Mouse (Mus musculus) CH12.LX (cell line): ENCODE results near the gene Etfdh. TPM values are rescaled to one million over a fixed set of nuclear protein-coding genes. Genes with fewer than 3 reads are reported as not detected.

Experiments used
- DNase-seq: peaks from one replicate; pipeline ENCODE4 v3.0.0-alpha.2; 2013; ENCODE audit errors: extremely low read depth
- H3K27ac ChIP-seq: 2 replicates; pipeline ENCODE4 v1.5.1; 2012; ENCODE audit warnings: low read depth, mild to moderate bottlenecking, control low read depth, moderate library complexity; ENCODE audit not compliant: insufficient read depth
- H3K27me3 ChIP-seq: replicated peaks from 2 replicates; pipeline ENCODE3; 2012; ENCODE audit warnings: inconsistent platforms
- H3K36me3 ChIP-seq, 2 experiments: replicated peaks in 1 of 2; 2 replicates each; pipeline versions ENCODE3 to v1.6.1; 2012; ENCODE audit warnings: inconsistent platforms in 1 of 2, low read length in 1 of 2, mild to moderate bottlenecking in 1 of 2, mixed read lengths in 1 of 2, moderate library complexity in 1 of 2; ENCODE audit not compliant: control insufficient read depth in 1 of 2, insufficient read depth in 1 of 2
- H3K4me1 ChIP-seq, 2 experiments: 2 replicates each; pipeline ENCODE4 v1.6.1; 2012; ENCODE audit warnings: inconsistent platforms in 1 of 2, moderate library complexity in 1 of 2; ENCODE audit not compliant: insufficient read depth in 2 of 2, control insufficient read depth in 1 of 2
- H3K4me2 ChIP-seq: 2 replicates; pipeline ENCODE4 v1.6.1; 2012; ENCODE audit warnings: low read depth, mild to moderate bottlenecking, control low read depth; ENCODE audit not compliant: poor library complexity, insufficient read depth, severe bottlenecking
- H3K4me3 ChIP-seq, 3 experiments: fragments of 150-350 bp in 1 of 3; sonication (generic) in 1 of 3; replicated peaks in 1 of 3; 2 replicates each; pipeline versions ENCODE3 to v1.5.1; 2011 to 2012; ENCODE audit warnings: low read depth in 2 of 3, low read length in 2 of 3, mild to moderate bottlenecking in 2 of 3, moderate library complexity in 2 of 3, control low read depth in 1 of 3, improper control_type of control experiment in 1 of 3, inconsistent platforms in 1 of 3, mixed read lengths in 1 of 3; ENCODE audit not compliant: poor library complexity in 1 of 3
- H3K79me2 ChIP-seq: replicated peaks from 2 replicates; pipeline ENCODE4 v1.6.1; 2012; ENCODE audit warnings: mild to moderate bottlenecking, moderate library complexity; ENCODE audit not compliant: control insufficient read depth, poor library complexity, insufficient read depth, severe bottlenecking; ENCODE audit errors: extremely low read depth
- H3K9ac ChIP-seq: 2 replicates; pipeline ENCODE4 v1.6.1; 2012; ENCODE audit warnings: low read depth, mild to moderate bottlenecking, control low read depth, moderate library complexity; ENCODE audit not compliant: insufficient read depth
- H3K9me3 ChIP-seq: replicated peaks from 2 replicates; pipeline ENCODE3; 2012; ENCODE audit warnings: low read length, inconsistent platforms, mixed read lengths
- BHLHE40 ChIP-seq: IDR thresholded peaks from 2 replicates; pipeline ENCODE4 v1.6.1; 2011; ENCODE audit warnings: mild to moderate bottlenecking, low read depth, low read length, improper control_type of control experiment
- CTCF ChIP-seq, 2 experiments: IDR thresholded peaks in 1 of 2; conservative IDR thresholded peaks in 1 of 2; 2 replicates each; pipeline ENCODE4 v1.5.1; 2011 to 2012; ENCODE audit warnings: low read depth in 2 of 2, low read length in 2 of 2, improper control_type of control experiment in 1 of 2, inconsistent platforms in 1 of 2, mild to moderate bottlenecking in 1 of 2, moderate library complexity in 1 of 2
- E2F4 ChIP-seq: IDR thresholded peaks from 2 replicates; pipeline ENCODE4 v1.6.1; 2011; ENCODE audit warnings: low read depth, low read length, improper control_type of control experiment; ENCODE audit not compliant: insufficient replicate concordance
- EP300 ChIP-seq: IDR thresholded peaks from 2 replicates; pipeline ENCODE4 v1.6.1; 2011; ENCODE audit warnings: low read length, improper control_type of control experiment
- ETS1 ChIP-seq: conservative IDR thresholded peaks from 2 replicates; pipeline ENCODE4 v1.6.1; 2012; ENCODE audit warnings: low read depth, mild to moderate bottlenecking, inconsistent platforms, low read length, improper control_type of control experiment, moderate library complexity
- GABPA ChIP-seq: IDR thresholded peaks from 2 replicates; pipeline ENCODE4 v1.6.1; 2012; ENCODE audit warnings: low read depth, low read length, improper control_type of control experiment, inconsistent platforms; ENCODE audit not compliant: insufficient replicate concordance
- HCFC1 ChIP-seq: IDR thresholded peaks from 2 replicates; pipeline ENCODE4 v1.6.1; 2012; ENCODE audit warnings: low read depth, mild to moderate bottlenecking, inconsistent platforms, low read length, improper control_type of control experiment
- IRF4 ChIP-seq: IDR thresholded peaks from 2 replicates; pipeline ENCODE4 v1.6.1; 2014; ENCODE audit warnings: low read depth, mild to moderate bottlenecking, inconsistent platforms, low read length, improper control_type of control experiment
- JUND ChIP-seq: conservative IDR thresholded peaks from 2 replicates; pipeline ENCODE4 v1.6.1; 2011; ENCODE audit warnings: low read depth, low read length, improper control_type of control experiment
- MAX ChIP-seq: IDR thresholded peaks from 2 replicates; pipeline ENCODE4 v1.6.1; 2011; ENCODE audit warnings: low read length, improper control_type of control experiment
- MAZ ChIP-seq: IDR thresholded peaks from 2 replicates; pipeline ENCODE4 v1.6.1; 2012; ENCODE audit warnings: low read depth, mild to moderate bottlenecking, inconsistent platforms, low read length, improper control_type of control experiment, moderate library complexity
- MEF2A ChIP-seq: IDR thresholded peaks from 2 replicates; pipeline ENCODE4 v1.6.1; 2014; ENCODE audit warnings: low read depth, mild to moderate bottlenecking, inconsistent platforms, low read length, improper control_type of control experiment, borderline replicate concordance
- NRF1 ChIP-seq: IDR thresholded peaks from 2 replicates; pipeline ENCODE4 v1.6.1; 2014; ENCODE audit warnings: low read depth, mild to moderate bottlenecking, inconsistent platforms, low read length, improper control_type of control experiment, moderate library complexity
- POLR2AphosphoS2 ChIP-seq: IDR thresholded peaks from 2 replicates; pipeline ENCODE4 v1.6.1; 2011; ENCODE audit warnings: low read depth, low read length, improper control_type of control experiment
- RAD21 ChIP-seq: IDR thresholded peaks from 2 replicates; pipeline ENCODE4 v1.6.1; 2011; ENCODE audit warnings: low read depth, mild to moderate bottlenecking, low read length, improper control_type of control experiment, moderate library complexity
- RCOR1 ChIP-seq: conservative IDR thresholded peaks from 2 replicates; pipeline ENCODE4 v1.6.1; 2012; ENCODE audit warnings: low read depth, mild to moderate bottlenecking, inconsistent platforms, low read length, improper control_type of control experiment
- TBP ChIP-seq: conservative IDR thresholded peaks from 2 replicates; pipeline ENCODE4 v1.6.1; 2011; ENCODE audit warnings: low read depth, low read length, improper control_type of control experiment
- USF1 ChIP-seq: IDR thresholded peaks from 2 replicates; pipeline ENCODE4 v1.6.1; 2014; ENCODE audit warnings: low read depth, mild to moderate bottlenecking, inconsistent platforms, low read length, improper control_type of control experiment
- ZC3H11A ChIP-seq: IDR thresholded peaks from 2 replicates; pipeline ENCODE4 v1.6.1; 2012; ENCODE audit warnings: low read depth, mild to moderate bottlenecking, inconsistent platforms, low read length, improper control_type of control experiment
- ZMIZ1 ChIP-seq: IDR thresholded peaks from 2 replicates; pipeline ENCODE4 v1.6.1; 2012; ENCODE audit warnings: low read depth, mild to moderate bottlenecking, inconsistent platforms, low read length, improper control_type of control experiment
- dilution Hi-C: fragments of 300-500 bp; cut with MboI; formaldehyde crosslinking; loops from 2 replicates; pipeline ENCODE4 v1.14.3; 2020; ENCODE audit warnings: low sequenced_read_pairs; ENCODE audit not compliant: extremely low pct_unique_long_range_greater_than_20kb, extremely low pct_ligation_motif_present
- in situ Hi-C: fragments of 300-500 bp; cut with MboI; formaldehyde crosslinking; loops from 3 replicates; pipeline ENCODE4 v1.14.3; 2019; ENCODE audit warnings: low sequenced_read_pairs, low pct_ligation_motif_present, low pct_unique_long_range_greater_than_20kb, mixed read lengths
- polyA plus RNA-seq: library from polyadenylated mRNA; unstranded; fragments of >175 nt; gene quantifications from 2 replicates; pipeline ENCODE4 v1.2.1, GENCODE M21; 2012; ENCODE audit warnings: low read depth; ENCODE audit not compliant: insufficient read length
- total RNA-seq, 2 experiments: library from RNA; depleted of rRNA; stranded (reverse); fragments of 300-350 nt in 1 of 2; fragments of >200 nt in 1 of 2; gene quantifications; 2 replicates each; pipeline ENCODE4 v1.2.3; 2012 to 2014

Etfdh gene
- total and polyA plus RNA-seq, 3 experiments: 22.0 to 32.1 (median 22.4) TPM

- TF ChIP-seq RCOR1 (no peak), E2F4 (no peak), HCFC1 (peak; percentile 99), MEF2A (no peak; the same call in 1 of the 2 replicates), GABPA (peak; percentile 70; the same call in 1 of the 2 replicates), USF1 (peak; percentile 68), MAZ (no peak), TBP (peak; percentile 73; the same call in 1 of the 2 replicates), ZC3H11A (no peak), JUND (no peak), MAX (peak; percentile 11; the same call in 1 of the 2 replicates), EP300 (no peak), ZMIZ1 (peak; percentile 62; the same call in 1 of the 2 replicates), NRF1 (peak; percentile 97), POLR2AphosphoS2 (0 out of 2 replicates have a peak, but pooled peaks have one; percentile 48), BHLHE40 (no peak)
These were observed 512 bp downstream of the Etfdh start, which contains the start of gene 4930579G24Rik (continued) for GRCm38 (mm10) chr3:79628561-79629415.

DNA sequence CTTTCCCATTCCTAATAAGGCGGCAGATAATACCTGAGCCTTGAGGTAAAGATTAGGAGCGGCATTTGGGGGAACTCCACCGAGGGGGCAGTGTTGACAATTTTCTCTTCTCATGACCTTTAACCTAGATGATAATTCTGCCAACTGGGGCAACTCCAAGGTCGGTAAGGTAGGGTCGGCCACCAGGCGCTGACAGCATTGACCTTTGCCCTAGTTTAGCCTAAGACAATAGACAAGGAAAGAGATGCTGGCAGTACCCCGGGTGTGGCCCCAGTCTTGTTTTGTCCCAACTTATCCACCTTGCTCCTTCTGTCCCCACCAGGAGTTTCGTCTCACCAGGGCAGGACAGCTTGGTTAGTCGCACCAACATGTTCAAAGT lies 1.1 kb downstream of the Etfdh start:
- TF ChIP-seq NRF1: no peak
- TF ChIP-seq IRF4: no peak
- no peak for TF ChIP-seq POLR2AphosphoS2
- TF ChIP-seq RAD21: no peak
- TF ChIP-seq GABPA: no peak
- TF ChIP-seq CTCF (conservative IDR thresholded peaks at IDR 0.05 in 1 of 2, IDR thresholded peaks at IDR 0.05 in 1 of 2; ENCODE audit: low read depth in 2 of 2, low read length in 2 of 2): no peak; a peak in 1 of 4 replicates
- no peak for TF ChIP-seq ETS1
- no peak for TF ChIP-seq TBP
- Histone ChIP-seq H3K9ac (peak overlapping the region; percentile 73; the same call in 1 of the 2 replicates), H3K4me1 (peaks cover 0 to 5% of the 10 kb centered on the region in 2 experiments; a peak in 2 of 4 replicates), H3K79me2 (peaks cover 7% of the 10 kb centered on the region), H3K36me3 (peaks cover 3 to 15% of the 10 kb centered on the region in 2 experiments), H3K4me2 (peak overlapping the region; percentile 69; the same call in 1 of the 2 replicates), H3K9me3 (no peaks in the 10 kb centered on the region), H3K27me3 (no peaks in the 10 kb centered on the region), H3K4me3 (peak overlapping the region; percentile 61 to 89 (median 81)), H3K27ac (peak overlapping the region; percentile 81)
- dilution Hi-C loops (no loop called here), in situ Hi-C loops (no loop called here)
- peak; percentile 41 for DNase-seq
